Comparison of ENCODE assay signal across 8 mouse cellular contexts in genomic region chr7:46396231-46396927, GRCm38 (mm10). TPM values are rescaled to one million over a fixed set of nuclear protein-coding genes. Genes with fewer than 3 reads are reported as not detected.
DNase-seq lines count a peak whose midpoint lies in the region; ATAC-seq and TF ChIP-seq lines count a peak whose summit lies in the region.

TSS of gene Kcnc1 (plus strand) at chr7:46396497.

- H3K4me1 ChIP-seq in cortical plate, adult 2 months (ENCODE audit: control insufficient read depth, insufficient read depth, low read length): peaks cover 1% of the 10 kb centered on the region; the same call in 1 of the 2 replicates
- 0 out of 2 replicates have a peak, but pooled peaks cover 3% of the 10 kb centered on the region for H3K4me1 ChIP-seq in intestine, embryonic 14.5 days (replicated peaks; ENCODE audit: control insufficient read depth, insufficient read depth, low read length)

- H3K4me3 ChIP-seq in cortical plate, adult 2 months (ENCODE audit: insufficient read depth, low read length): peak within 1 kb of the TSS; percentile 81
- H3K4me3 ChIP-seq in intestine, embryonic 14.5 days (ENCODE audit: low read depth, low read length): peak within 1 kb of the TSS; percentile 39

- no peaks in the 10 kb centered on the region for H3K36me3 ChIP-seq in intestine, embryonic 14.5 days (ENCODE audit: control insufficient read depth, insufficient read depth, low read length)

- TF ChIP-seq CTCF in cortical plate, adult 2 months (IDR thresholded peaks at IDR 0.05; ENCODE audit: extremely low read depth, insufficient read depth, low read length): no peak

- peak; percentile 78 for ATAC-seq in intestine, embryonic 14.5 days (replicated peaks; ENCODE audit: low FRiP score, low TSS enrichment, low read depth)

- H3K4me2 ChIP-seq in intestine, embryonic 14.5 days (ENCODE audit: low read length): peak within 1 kb of the TSS; percentile 78

- H3K9ac ChIP-seq in intestine, embryonic 14.5 days (ENCODE audit: low read length): no peak within 1 kb of the TSS

- peak; percentile 83 to 94 for DNase-seq in adrenal gland, adult (ENCODE audit: inconsistent age in 2 of 2, low spot score in 1 of 2)
- DNase-seq in gastrocnemius, postnatal 25 days: peak; percentile 76
- DNase-seq in intestine, embryonic 14.5 days (ENCODE audit: low spot score): peak; percentile 96
- DNase-seq in left cerebral cortex, postnatal 25 days (ENCODE audit: low spot score in 2 of 2): peak; percentile 67 to 73
- peak; percentile 84 for DNase-seq in mesoderm, embryonic 11.5 days (ENCODE audit: low read depth, low spot score)
- DNase-seq in skeletal muscle tissue, adult 2 months (ENCODE audit: low read depth, low spot score): peak; percentile 77
- peak; percentile 78 for DNase-seq in yolk sac, embryonic 10.5 days (ENCODE audit: low spot score)

- no peaks in the 10 kb centered on the region for H3K9me3 ChIP-seq in intestine, embryonic 14.5 days (ENCODE audit: control insufficient read depth, low read length)

- intact Hi-C loops in left cerebral cortex, postnatal 25 days (cut with DNase I): loop anchor here (2.0 to 10.0 kb wide), 2 partner anchors 26 to 318 kb away; partner anchors contain the start of genes Saa3 and Saal1

- peak; percentile 64; the same call in 1 of the 2 replicates for TF ChIP-seq POLR2A in cortical plate, adult 2 months (IDR thresholded peaks at IDR 0.05; ENCODE audit: extremely low read depth, insufficient read depth, low read length)

- under 1% methylated on average over 70 of the region's 93 CpGs for WGBS in intestine, embryonic 14.5 days

- peak within 1 kb of the TSS; percentile 94 for H3K27ac ChIP-seq in cortical plate, adult 2 months (ENCODE audit: insufficient read depth, low read length)
- H3K27ac ChIP-seq in intestine, embryonic 14.5 days (ENCODE audit: low read depth): no peak within 1 kb of the TSS

- peaks cover 76% of the 10 kb centered on the region for H3K27me3 ChIP-seq in intestine, embryonic 14.5 days (replicated peaks; ENCODE audit: control insufficient read depth, insufficient read depth, low read length)

RNA-seq across cellular contexts. Expression of gene Kcnc1, which starts in this region (rescaled TPM):
- polyA plus RNA-seq in cortical plate, adult 2 months (2012; rRNA removed): 80.3 and 85.7 TPM in 2 replicates
- total RNA-seq in gastrocnemius, postnatal 25 days (2021): 10 to 100 TPM; 50.0 to 65.5 TPM
- polyA plus RNA-seq in intestine, embryonic 14.5 days (2014; fragmentation: Nextera tagmentation; extraction: Ambion mirVana): 0.35 and 0.98 TPM in 2 replicates
- 100 to 1,000 TPM; 115 to 131 TPM for total RNA-seq in left cerebral cortex, postnatal 25 days (2021)

Comparison
In these comparisons a context has a peak if more than half of its experiments do, and no peak if none do; other contexts are left out.
1. RNA of gene Kcnc1 (polyA plus RNA-seq): 80.3 to 85.7 TPM in cortical plate, adult 2 months; 0.35 to 0.98 TPM in intestine, embryonic 14.5 days; every median in the first group is over 10 times any median in the second.
2. Peak in DNase-seq, ATAC-seq, H3K4me3 ChIP-seq and H3K4me2 ChIP-seq in intestine, embryonic 14.5 days; RNA of the gene not detected or under 1 TPM.
3. Peak in every context shown above with its lines, with median percentiles within 50 percentile points of each other: DNase-seq.